Mouse (Mus musculus) common myeloid progenitor, adult 5-6 weeks (primary cell): ENCODE data around the gene Gm7030. TPM values are rescaled to one million over a fixed set of nuclear protein-coding genes. Genes with fewer than 3 reads are reported as not detected.
"Not testable (repeated sequence)": the region's sequence is repeated elsewhere in the genome, so short reads cannot be mapped to it uniquely, and the experiment has no call there.

Experiments
- ATAC-seq: replicated peaks from 2 replicates; pipeline ENCODE4 v1.8.0; 2016; ENCODE audit warnings: low read depth, mild to moderate bottlenecking, moderate TSS enrichment, inconsistent platforms; ENCODE audit not compliant: poor library complexity, severe bottlenecking
- total RNA-seq: library from RNA; stranded (forward); fragments of 200-1000, 187-1606 nt; gene quantifications from 2 replicates; pipeline ENCODE4 v1.2.3, GENCODE M21; 2017

Gene Gm7030
- not detected in 2 replicates for total RNA-seq

- ATAC-seq, result not testable (repeated sequence)
Observed at GRCm38 (mm10) chr17:36128968-36129817, at the start of gene Gm7030. Gene Gm7030 (minus strand): TSS chr17:36129425.

- ATAC-seq, result peak; percentile 74
Observed at GRCm38 (mm10) chr17:36178938-36179337, 49.7 kb upstream of the Gm7030 start.

GRCm38 (mm10) chr17:36176132-36176531, 46.9 kb upstream of the Gm7030 start:
- not testable (repeated sequence) for ATAC-seq

- ATAC-seq, result no peak
Observed at GRCm38 (mm10) chr17:36170287-36170814, 41.1 kb upstream of the Gm7030 start.

- 0 out of 2 replicates have a peak, but pooled peaks have one; percentile 36 for ATAC-seq
Observed at GRCm38 (mm10) chr17:36169753-36170152, 40.5 kb upstream of the Gm7030 start.

- not testable (repeated sequence) for ATAC-seq
Observed at GRCm38 (mm10) chr17:36169094-36169493, 39.9 kb upstream of the Gm7030 start.

GRCm38 (mm10) chr17:36168039-36168652, 38.9 kb upstream of the Gm7030 start, which contains the start of gene Gm8909:
Gene Gm8909 (minus strand): TSS chr17:36168537.
- ATAC-seq, result peak; percentile 41; the same call in 1 of the 2 replicates

- ATAC-seq, result peak; percentile 31
Observed at GRCm38 (mm10) chr17:36167306-36168038, 38.2 kb upstream of the Gm7030 start.

GRCm38 (mm10) chr17:36166901-36167300, 37.7 kb upstream of the Gm7030 start:
- ATAC-seq, result not testable (repeated sequence)

- ATAC-seq, result peak; percentile 83
Observed at GRCm38 (mm10) chr17:36161129-36162051, 32.2 kb upstream of the Gm7030 start.

- ATAC-seq, result not testable (repeated sequence)
Observed at GRCm38 (mm10) chr17:36158264-36158663, 29.0 kb upstream of the Gm7030 start.

GRCm38 (mm10) chr17:36157782-36158181, 28.6 kb upstream of the Gm7030 start:
- peak; percentile 15; the same call in 1 of the 2 replicates for ATAC-seq

- ATAC-seq, result no peak
Observed at GRCm38 (mm10) chr17:36154271-36155149, 25.3 kb upstream of the Gm7030 start.

- not testable (repeated sequence) for ATAC-seq
Observed at GRCm38 (mm10) chr17:36151200-36151599, 22.0 kb upstream of the Gm7030 start.

- ATAC-seq, result not testable (repeated sequence)
Observed at GRCm38 (mm10) chr17:36148468-36148867, 19.2 kb upstream of the Gm7030 start.

- ATAC-seq, result not testable (repeated sequence)
Observed at GRCm38 (mm10) chr17:36146937-36147336, 17.7 kb upstream of the Gm7030 start.

GRCm38 (mm10) chr17:36145861-36146156, 16.6 kb upstream of the Gm7030 start:
- peak; percentile 15; the same call in 1 of the 2 replicates for ATAC-seq
